Mouse (Mus musculus): ENCODE measurements at regions not wholly inside any gene's neighbourhood (a gene's known extent, or its start where the extent isn't known, plus 50 kb on each side); places are given as distances from the start of the nearest gene placed in this dataset.

DNA sequence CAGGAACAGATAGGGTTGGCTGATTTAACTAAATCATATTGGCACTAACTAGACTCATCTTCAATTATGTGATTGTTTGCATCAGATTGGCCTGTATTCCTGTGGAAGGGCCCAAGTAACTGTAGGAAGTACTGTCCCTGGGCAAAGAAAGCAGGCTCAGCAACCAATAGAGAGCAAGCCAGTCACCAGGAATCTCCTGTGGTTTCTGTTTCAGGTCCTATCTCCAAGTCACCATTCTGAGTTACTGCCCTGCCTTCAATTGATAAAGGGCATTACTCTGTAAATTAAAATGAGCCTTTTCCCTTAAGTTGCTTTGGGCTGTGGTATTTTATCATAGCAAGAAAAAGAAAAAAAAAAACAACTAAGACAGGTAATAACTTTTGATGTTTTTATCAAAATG, 219.0 kb downstream of the Il15 start:
- no peak for TF ChIP-seq CTCF (conservative IDR thresholded peaks at IDR 0.05; ENCODE audit: insufficient read depth, insufficient read length, low read depth, low read length)
- TF ChIP-seq POLR2A (IDR thresholded peaks at IDR 0.05; ENCODE audit: low read depth, low read length): no peak
